Mouse (Mus musculus): Measurements from ENCODE around the gene Nol8. TPM values are rescaled to one million over a fixed set of nuclear protein-coding genes. Genes with fewer than 3 reads are reported as not detected.

The Nol8 gene
- 24.0 and 24.1 TPM in 2 replicates for polyA plus RNA-seq (2014; fragmentation: Nextera tagmentation; extraction: Ambion mirVana)

GRCm38 (mm10) chr13:49652481-49653179 is at the start of gene Nol8, which contains the start of gene Cenpp:
Gene Nol8 (plus strand): TSS chr13:49653078.
Gene Cenpp (minus strand): TSS chr13:49652785.
- no peak within 1 kb of the TSS; the same call in 1 of the 2 replicates for H3K27ac ChIP-seq (ENCODE audit: low read depth, low read length)
- peak; percentile 99 for ATAC-seq (ENCODE audit: low FRiP score)

GRCm38 (mm10) chr13:49603603-49604002 is 49.3 kb upstream of the Nol8 start:
- no peak overlapping the region for H3K9ac ChIP-seq (ENCODE audit: low read length)
- no peak overlapping the region for H3K4me2 ChIP-seq
- H3K36me3 ChIP-seq (ENCODE audit: control insufficient read depth, insufficient read depth, low read length) = no peaks in the 10 kb centered on the region
- no peak overlapping the region for H3K4me3 ChIP-seq (ENCODE audit: low read depth, low read length)
- H3K27me3 ChIP-seq (ENCODE audit: control insufficient read depth, insufficient read depth, low read length) = no peaks in the 10 kb centered on the region
- H3K27ac ChIP-seq (ENCODE audit: low read depth, low read length) = no peak overlapping the region
- no peaks in the 10 kb centered on the region for H3K4me1 ChIP-seq (ENCODE audit: control insufficient read depth, insufficient read depth, low read length)
- DNase-seq (ENCODE audit: low spot score, missing footprints) (no peak), ATAC-seq (ENCODE audit: low FRiP score) (no peak)
- no peaks in the 10 kb centered on the region for H3K9me3 ChIP-seq (ENCODE audit: control insufficient read depth, low read length)

More at GRCm38 (mm10) chr13:49652481-49653179, at the start of gene Nol8, which contains the start of gene Cenpp:
- Histone ChIP-seq H3K9ac (ENCODE audit: low read length) (peak within 1 kb of the TSS; percentile 74), H3K9me3 (ENCODE audit: control insufficient read depth, low read length) (no peaks in the 10 kb centered on the region), H3K36me3 (ENCODE audit: control insufficient read depth, insufficient read depth, low read length) (no peaks in the 10 kb centered on the region), H3K4me1 (ENCODE audit: control insufficient read depth, insufficient read depth, low read length) (peaks cover 12% of the 10 kb centered on the region; the same call in 1 of the 2 replicates), H3K4me2 (peak within 1 kb of the TSS; percentile 75), H3K4me3 (ENCODE audit: low read depth, low read length) (peak within 1 kb of the TSS; percentile 82), H3K27me3 (ENCODE audit: control insufficient read depth, insufficient read depth, low read length) (no peaks in the 10 kb centered on the region)
- peak; percentile 100 for DNase-seq (ENCODE audit: low spot score, missing footprints)
- under 1% methylated on average over 68 of the region's 68 CpGs for WGBS

GRCm38 (mm10) chr13:49607714-49608113 is 45.2 kb upstream of the Nol8 start, which contains the start of gene Ogn:
Gene Ogn (plus strand): TSS chr13:49608046.
- Histone ChIP-seq H3K36me3 (ENCODE audit: control insufficient read depth, insufficient read depth, low read length) (no peaks in the 10 kb centered on the region), H3K4me3 (ENCODE audit: low read depth, low read length) (no peak within 1 kb of the TSS), H3K4me1 (ENCODE audit: control insufficient read depth, insufficient read depth, low read length) (no peaks in the 10 kb centered on the region), H3K27me3 (ENCODE audit: control insufficient read depth, insufficient read depth, low read length) (no peaks in the 10 kb centered on the region), H3K27ac (ENCODE audit: low read depth, low read length) (no peak within 1 kb of the TSS), H3K9me3 (ENCODE audit: control insufficient read depth, low read length) (no peaks in the 10 kb centered on the region), H3K9ac (ENCODE audit: low read length) (no peak within 1 kb of the TSS), H3K4me2 (no peak within 1 kb of the TSS)
- 79% methylated on average over 4 of the region's 4 CpGs for WGBS
- ATAC-seq (ENCODE audit: low FRiP score) (no peak), DNase-seq (ENCODE audit: low spot score, missing footprints) (no peak)

GRCm38 (mm10) chr13:49608589-49609322 is 44.1 kb upstream of the Nol8 start:
- H3K9ac ChIP-seq (ENCODE audit: low read length) = no peak overlapping the region
- no peak overlapping the region for H3K4me3 ChIP-seq (ENCODE audit: low read depth, low read length)
- DNase-seq (ENCODE audit: low spot score, missing footprints) (no peak), ATAC-seq (ENCODE audit: low FRiP score) (no peak)
- H3K36me3 ChIP-seq (ENCODE audit: control insufficient read depth, insufficient read depth, low read length) = no peaks in the 10 kb centered on the region
- H3K27ac ChIP-seq (ENCODE audit: low read depth, low read length) = no peak overlapping the region
- H3K4me2 ChIP-seq = no peak overlapping the region
- H3K4me1 ChIP-seq (ENCODE audit: control insufficient read depth, insufficient read depth, low read length) = no peaks in the 10 kb centered on the region
- H3K9me3 ChIP-seq (ENCODE audit: control insufficient read depth, low read length) = no peaks in the 10 kb centered on the region
- WGBS = 83% methylated on average over 4 of the region's 4 CpGs
- no peaks in the 10 kb centered on the region for H3K27me3 ChIP-seq (ENCODE audit: control insufficient read depth, insufficient read depth, low read length)

- no peaks in the 10 kb centered on the region for H3K36me3 ChIP-seq (ENCODE audit: control insufficient read depth, insufficient read depth, low read length)
- no peak overlapping the region for H3K4me2 ChIP-seq
- DNase-seq (ENCODE audit: low spot score, missing footprints) (no peak), ATAC-seq (ENCODE audit: low FRiP score) (no peak)
- WGBS = 95% methylated on average over 3 of the region's 3 CpGs
- no peaks in the 10 kb centered on the region for H3K9me3 ChIP-seq (ENCODE audit: control insufficient read depth, low read length)
- no peaks in the 10 kb centered on the region for H3K4me1 ChIP-seq (ENCODE audit: control insufficient read depth, insufficient read depth, low read length)
- H3K4me3 ChIP-seq (ENCODE audit: low read depth, low read length) = no peak overlapping the region
- H3K27me3 ChIP-seq (ENCODE audit: control insufficient read depth, insufficient read depth, low read length) = no peaks in the 10 kb centered on the region
- H3K27ac ChIP-seq (ENCODE audit: low read depth, low read length) = no peak overlapping the region
- H3K9ac ChIP-seq (ENCODE audit: low read length) = no peak overlapping the region
Observed at GRCm38 (mm10) chr13:49617021-49617420, 35.9 kb upstream of the Nol8 start.

GRCm38 (mm10) chr13:49618365-49618764 is 34.5 kb upstream of the Nol8 start:
- no peaks in the 10 kb centered on the region for H3K9me3 ChIP-seq (ENCODE audit: control insufficient read depth, low read length)
- H3K9ac ChIP-seq (ENCODE audit: low read length) = no peak overlapping the region
- H3K27ac ChIP-seq (ENCODE audit: low read depth, low read length) = no peak overlapping the region
- H3K4me2 ChIP-seq = no peak overlapping the region
- ATAC-seq (ENCODE audit: low FRiP score) (no peak), DNase-seq (ENCODE audit: low spot score, missing footprints) (no peak)
- H3K27me3 ChIP-seq (ENCODE audit: control insufficient read depth, insufficient read depth, low read length) = no peaks in the 10 kb centered on the region
- H3K4me3 ChIP-seq (ENCODE audit: low read depth, low read length) = no peak overlapping the region
- no peaks in the 10 kb centered on the region for H3K4me1 ChIP-seq (ENCODE audit: control insufficient read depth, insufficient read depth, low read length)
- no peaks in the 10 kb centered on the region for H3K36me3 ChIP-seq (ENCODE audit: control insufficient read depth, insufficient read depth, low read length)

GRCm38 (mm10) chr13:49623216-49623615 is 29.7 kb upstream of the Nol8 start:
- H3K4me3 ChIP-seq (ENCODE audit: low read depth, low read length) = no peak overlapping the region
- no peak overlapping the region for H3K27ac ChIP-seq (ENCODE audit: low read depth, low read length)
- no peak overlapping the region for H3K9ac ChIP-seq (ENCODE audit: low read length)
- no peak for ATAC-seq (ENCODE audit: low FRiP score)
- no peaks in the 10 kb centered on the region for H3K9me3 ChIP-seq (ENCODE audit: control insufficient read depth, low read length)
- DNase-seq (ENCODE audit: low spot score, missing footprints) = no peak
- no peaks in the 10 kb centered on the region for H3K27me3 ChIP-seq (ENCODE audit: control insufficient read depth, insufficient read depth, low read length)
- no peak overlapping the region for H3K4me2 ChIP-seq
- no peaks in the 10 kb centered on the region for H3K36me3 ChIP-seq (ENCODE audit: control insufficient read depth, insufficient read depth, low read length)
- H3K4me1 ChIP-seq (ENCODE audit: control insufficient read depth, insufficient read depth, low read length) = no peaks in the 10 kb centered on the region
- WGBS = 94% methylated on average over 1 of the region's 1 CpGs

GRCm38 (mm10) chr13:49628167-49628566 is 24.7 kb upstream of the Nol8 start:
- no peaks in the 10 kb centered on the region for H3K4me1 ChIP-seq (ENCODE audit: control insufficient read depth, insufficient read depth, low read length)

GRCm38 (mm10) chr13:49629076-49629475 is 23.8 kb upstream of the Nol8 start:
- Histone ChIP-seq H3K9ac (ENCODE audit: low read length) (no peak overlapping the region), H3K9me3 (ENCODE audit: control insufficient read depth, low read length) (no peaks in the 10 kb centered on the region), H3K4me3 (ENCODE audit: low read depth, low read length) (no peak overlapping the region), H3K36me3 (ENCODE audit: control insufficient read depth, insufficient read depth, low read length) (no peaks in the 10 kb centered on the region), H3K4me2 (no peak overlapping the region), H3K27ac (ENCODE audit: low read depth, low read length) (no peak overlapping the region), H3K4me1 (ENCODE audit: control insufficient read depth, insufficient read depth, low read length) (no peaks in the 10 kb centered on the region), H3K27me3 (ENCODE audit: control insufficient read depth, insufficient read depth, low read length) (no peaks in the 10 kb centered on the region)
- no peak for ATAC-seq (ENCODE audit: low FRiP score)
- 87% methylated on average over 2 of the region's 2 CpGs for WGBS
- no peak for DNase-seq (ENCODE audit: low spot score, missing footprints)

More at GRCm38 (mm10) chr13:49628167-49628566, 24.7 kb upstream of the Nol8 start:
- no peaks in the 10 kb centered on the region for H3K36me3 ChIP-seq (ENCODE audit: control insufficient read depth, insufficient read depth, low read length)
- DNase-seq (ENCODE audit: low spot score, missing footprints) = no peak
- no peak overlapping the region for H3K9ac ChIP-seq (ENCODE audit: low read length)
- no peaks in the 10 kb centered on the region for H3K9me3 ChIP-seq (ENCODE audit: control insufficient read depth, low read length)
- ATAC-seq (ENCODE audit: low FRiP score) = no peak
- no peak overlapping the region for H3K27ac ChIP-seq (ENCODE audit: low read depth, low read length)
- H3K4me2 ChIP-seq = no peak overlapping the region
- H3K4me3 ChIP-seq (ENCODE audit: low read depth, low read length) = no peak overlapping the region
- H3K27me3 ChIP-seq (ENCODE audit: control insufficient read depth, insufficient read depth, low read length) = no peaks in the 10 kb centered on the region
